Mouse (Mus musculus): Measurements from ENCODE around the gene Zfp445. TPM values are rescaled to one million over a fixed set of nuclear protein-coding genes. Genes with fewer than 3 reads are reported as not detected.
A peak's percentile ranks its signal among the peaks of the same experiment; 100 is the strongest.

Zfp445 gene
- polyA plus RNA-seq (2012; rRNA removed) = 20.0 and 25.1 TPM in 2 replicates

DNA sequence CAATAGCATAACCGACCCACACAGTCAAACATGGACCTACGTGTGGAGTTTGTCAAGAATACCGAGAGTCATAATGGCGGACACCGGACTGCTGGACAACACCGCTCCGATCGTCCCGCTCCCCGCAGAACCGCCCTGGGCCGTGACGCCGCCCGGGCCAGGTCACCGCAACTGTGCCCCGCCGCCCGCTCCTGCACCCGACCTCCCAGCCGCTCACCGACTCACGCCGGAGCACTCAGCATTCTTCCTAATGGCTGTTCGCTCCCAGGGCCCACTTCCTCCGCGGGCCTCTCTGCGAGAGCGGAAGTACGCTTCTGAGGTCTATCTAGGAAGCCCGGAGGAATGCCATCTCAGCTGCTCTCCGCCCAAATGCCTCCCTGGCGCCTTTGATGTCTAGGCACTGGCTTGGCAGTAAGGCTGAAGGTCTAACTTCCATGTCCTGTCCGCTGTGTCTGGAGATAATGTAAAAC lies at the start of gene Zfp445:
TSS of gene Zfp445 (minus strand) at position 310 of the 470 bp plus-strand sequence.
- Histone ChIP-seq H3K27ac (ENCODE audit: insufficient read depth, low read length) (peak within 1 kb of the TSS; percentile 85), H3K27me3 (ENCODE audit: control insufficient read depth, insufficient read depth, low read length) (no peaks in the 10 kb centered on the region), H3K4me1 (ENCODE audit: control insufficient read depth, insufficient read depth, insufficient read length) (peaks cover 4% of the 10 kb centered on the region; the same call in 1 of the 2 replicates), H3K36me3 (ENCODE audit: control insufficient read depth, insufficient read depth, low read length) (peaks cover 13% of the 10 kb centered on the region), H3K4me3 (ENCODE audit: extremely low read depth, insufficient read depth, insufficient read length) (peak within 1 kb of the TSS; percentile 99)
- DNase-seq (ENCODE audit: low read depth in 1 of 2, low spot score in 2 of 2) = peak; percentile 74 to 75
- TF ChIP-seq CTCF (IDR thresholded peaks at IDR 0.05; ENCODE audit: extremely low read depth, insufficient read depth, insufficient read length, insufficient replicate concordance) = no peak
- no peak; the same call in 1 of the 2 replicates for TF ChIP-seq POLR2A (IDR thresholded peaks at IDR 0.05; ENCODE audit: low read depth, low read length)
- 2% methylated on average over 34 of the region's 34 CpGs for WGBS

DNA sequence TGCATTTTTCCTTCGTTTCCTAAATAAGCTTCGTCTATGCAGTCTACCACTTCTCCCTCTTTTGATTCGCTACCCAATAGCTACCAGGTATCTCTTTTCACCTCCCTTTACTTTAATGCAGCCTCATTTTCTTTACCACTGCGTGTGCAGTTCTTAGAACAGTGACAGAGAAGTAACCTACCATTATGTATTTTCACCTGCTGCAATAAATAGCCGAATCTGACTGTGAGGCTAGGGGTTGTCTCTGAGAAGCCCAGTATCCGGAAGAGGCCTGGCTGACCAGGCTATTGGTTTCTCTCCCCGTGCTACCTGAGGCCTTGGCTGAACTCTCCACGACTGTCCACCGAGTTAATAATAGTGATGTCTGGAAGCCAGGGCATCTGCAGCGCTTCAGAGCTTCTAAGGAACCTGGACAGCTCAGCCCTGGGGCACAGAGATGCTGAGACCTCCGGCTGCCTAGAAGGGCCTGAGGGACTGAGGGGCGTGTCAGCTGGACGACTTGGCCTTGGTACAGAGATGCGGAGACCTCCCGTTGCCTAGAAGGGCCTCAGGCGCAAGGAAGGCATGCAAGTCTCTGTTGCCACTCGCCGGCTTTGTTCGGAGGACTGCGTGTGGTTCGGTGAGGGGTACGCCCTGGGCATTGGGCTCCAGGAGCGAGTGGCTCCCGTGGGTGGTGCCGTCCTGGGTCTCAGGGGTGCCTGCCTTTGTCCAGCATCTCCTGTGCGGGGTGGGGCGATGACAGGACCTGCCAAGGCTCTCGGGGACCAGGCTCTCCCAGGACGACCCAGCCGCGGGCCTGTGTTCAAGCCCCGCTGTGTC lies 37.1 kb upstream of the Zfp445 start:
- TF ChIP-seq CTCF (IDR thresholded peaks at IDR 0.05; ENCODE audit: extremely low read depth, insufficient read depth, insufficient read length, insufficient replicate concordance) (no peak), POLR2A (IDR thresholded peaks at IDR 0.05; ENCODE audit: low read depth, low read length) (no peak)
- Histone ChIP-seq H3K27me3 (ENCODE audit: control insufficient read depth, insufficient read depth, low read length) (no peaks in the 10 kb centered on the region), H3K4me1 (ENCODE audit: control insufficient read depth, insufficient read depth, insufficient read length) (no peaks in the 10 kb centered on the region), H3K36me3 (ENCODE audit: control insufficient read depth, insufficient read depth, low read length) (no peaks in the 10 kb centered on the region), H3K4me3 (ENCODE audit: extremely low read depth, insufficient read depth, insufficient read length) (peak overlapping the region; percentile 32), H3K27ac (ENCODE audit: insufficient read depth, low read length) (no peak overlapping the region)
- DNase-seq (ENCODE audit: low read depth in 1 of 2, low spot score in 2 of 2) = no peak
- WGBS = 28% methylated on average over 32 of the region's 32 CpGs

DNA sequence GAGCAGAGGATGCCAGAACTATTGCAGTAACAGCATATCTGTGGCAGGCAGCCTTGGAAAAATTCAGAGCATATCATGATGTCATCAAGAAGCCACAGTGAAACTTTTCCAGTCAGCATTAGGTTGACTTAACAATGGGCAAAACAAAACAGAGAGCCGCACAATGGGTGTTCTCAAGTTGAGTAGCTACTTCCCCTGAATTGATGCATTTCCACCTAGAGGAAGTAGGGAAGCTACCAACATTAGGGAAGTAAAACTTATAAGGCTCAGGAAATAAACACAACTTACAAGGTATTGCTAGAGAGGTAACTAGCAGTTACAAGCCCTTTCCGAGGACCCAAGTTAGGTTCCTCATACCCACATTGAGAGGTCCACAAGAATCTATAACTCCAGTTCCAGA lies 35.2 kb upstream of the Zfp445 start:
- DNase-seq (ENCODE audit: low read depth in 1 of 2, low spot score in 2 of 2) = no peak
- Histone ChIP-seq H3K27me3 (ENCODE audit: control insufficient read depth, insufficient read depth, low read length) (no peaks in the 10 kb centered on the region), H3K36me3 (ENCODE audit: control insufficient read depth, insufficient read depth, low read length) (no peaks in the 10 kb centered on the region), H3K27ac (ENCODE audit: insufficient read depth, low read length) (no peak overlapping the region), H3K4me1 (ENCODE audit: control insufficient read depth, insufficient read depth, insufficient read length) (no peaks in the 10 kb centered on the region), H3K4me3 (ENCODE audit: extremely low read depth, insufficient read depth, insufficient read length) (no peak overlapping the region)
- TF ChIP-seq POLR2A (IDR thresholded peaks at IDR 0.05; ENCODE audit: low read depth, low read length) = no peak
- TF ChIP-seq CTCF (IDR thresholded peaks at IDR 0.05; ENCODE audit: extremely low read depth, insufficient read depth, insufficient read length, insufficient replicate concordance) = no peak
- WGBS = 69% methylated on average over 2 of the region's 2 CpGs

- H3K4me3 ChIP-seq (ENCODE audit: extremely low read depth, insufficient read depth, insufficient read length) = peak overlapping the region; percentile 84
- DNase-seq (ENCODE audit: low read depth in 1 of 2, low spot score in 2 of 2) = peak; percentile 37 to 59
- H3K4me1 ChIP-seq (ENCODE audit: control insufficient read depth, insufficient read depth, insufficient read length) = no peaks in the 10 kb centered on the region; the same call in 1 of the 2 replicates
- 8% methylated on average over 54 of the region's 54 CpGs for WGBS
- peak overlapping the region; percentile 6; the same call in 1 of the 2 replicates for H3K27ac ChIP-seq (ENCODE audit: insufficient read depth, low read length)
- H3K27me3 ChIP-seq (ENCODE audit: control insufficient read depth, insufficient read depth, low read length) = no peaks in the 10 kb centered on the region; the same call in 1 of the 2 replicates
- TF ChIP-seq POLR2A (IDR thresholded peaks at IDR 0.05; ENCODE audit: low read depth, low read length) (peak; percentile 41; the same call in 1 of the 2 replicates), CTCF (IDR thresholded peaks at IDR 0.05; ENCODE audit: extremely low read depth, insufficient read depth, insufficient read length, insufficient replicate concordance) (no peak)
- H3K36me3 ChIP-seq (ENCODE audit: control insufficient read depth, insufficient read depth, low read length) = no peaks in the 10 kb centered on the region
Observed at GRCm38 (mm10) chr9:122886372-122887179, 20.8 kb upstream of the Zfp445 start.

DNA sequence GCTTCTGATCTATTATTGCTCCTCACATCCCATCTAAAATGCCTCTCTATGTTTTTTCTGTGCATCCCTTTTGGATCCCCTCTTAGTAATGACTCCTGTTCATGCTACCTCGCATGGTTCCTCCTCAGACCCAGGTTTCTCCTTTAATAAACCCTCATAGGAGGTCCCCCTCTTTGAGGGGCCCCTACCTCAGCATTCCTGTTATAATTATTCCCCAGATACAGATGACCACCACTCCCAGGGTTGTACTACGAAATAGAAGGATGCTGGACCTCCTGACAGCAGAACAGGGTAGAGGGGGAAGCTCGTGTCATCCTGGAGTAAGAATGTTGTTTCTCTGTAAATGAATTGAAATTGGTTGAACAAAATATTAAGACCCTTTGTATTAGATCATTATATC lies 19.6 kb upstream of the Zfp445 start, which contains the start of gene Zkscan7:
TSS of gene Zkscan7 (plus strand) at position 301 of the 400 bp plus-strand sequence.
- WGBS = 85% methylated on average over 3 of the region's 3 CpGs

DNA sequence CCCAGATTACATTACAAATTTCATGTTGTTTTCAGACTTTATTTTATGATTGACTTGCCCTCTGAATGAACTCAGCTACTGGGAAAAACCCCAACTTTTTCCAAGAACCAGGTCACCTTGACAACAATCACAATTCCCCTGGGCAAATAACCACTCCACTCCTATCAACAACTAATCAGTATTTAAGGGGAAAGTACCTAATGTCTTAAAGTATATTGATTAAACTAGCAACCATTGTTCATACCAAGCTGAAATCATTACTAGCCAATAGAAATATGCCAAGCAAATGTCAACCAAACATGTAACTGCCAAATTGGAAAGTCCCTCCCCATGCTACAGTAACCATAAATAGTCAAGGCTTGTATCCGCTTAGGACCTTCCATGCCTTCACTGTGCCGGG lies 9.3 kb upstream of the Zfp445 start:
- TF ChIP-seq CTCF (IDR thresholded peaks at IDR 0.05; ENCODE audit: extremely low read depth, insufficient read depth, insufficient read length, insufficient replicate concordance) (no peak), POLR2A (IDR thresholded peaks at IDR 0.05; ENCODE audit: low read depth, low read length) (no peak)
- Histone ChIP-seq H3K36me3 (ENCODE audit: control insufficient read depth, insufficient read depth, low read length) (no peaks in the 10 kb centered on the region), H3K4me1 (ENCODE audit: control insufficient read depth, insufficient read depth, insufficient read length) (no peaks in the 10 kb centered on the region), H3K27me3 (ENCODE audit: control insufficient read depth, insufficient read depth, low read length) (no peaks in the 10 kb centered on the region), H3K27ac (ENCODE audit: insufficient read depth, low read length) (no peak overlapping the region), H3K4me3 (ENCODE audit: extremely low read depth, insufficient read depth, insufficient read length) (no peak overlapping the region)
- 92% methylated on average over 2 of the region's 2 CpGs for WGBS
- DNase-seq (ENCODE audit: low read depth in 1 of 2, low spot score in 2 of 2) = no peak

More for the DNA sequence above, 19.6 kb upstream of the Zfp445 start, which contains the start of gene Zkscan7:
- Histone ChIP-seq H3K36me3 (ENCODE audit: control insufficient read depth, insufficient read depth, low read length) (no peaks in the 10 kb centered on the region), H3K27ac (ENCODE audit: insufficient read depth, low read length) (no peak within 1 kb of the TSS), H3K4me3 (ENCODE audit: extremely low read depth, insufficient read depth, insufficient read length) (peak within 1 kb of the TSS; percentile 84; the same call in 1 of the 2 replicates), H3K4me1 (ENCODE audit: control insufficient read depth, insufficient read depth, insufficient read length) (no peaks in the 10 kb centered on the region; the same call in 1 of the 2 replicates), H3K27me3 (ENCODE audit: control insufficient read depth, insufficient read depth, low read length) (no peaks in the 10 kb centered on the region; the same call in 1 of the 2 replicates)
- no peak for TF ChIP-seq CTCF (IDR thresholded peaks at IDR 0.05; ENCODE audit: extremely low read depth, insufficient read depth, insufficient read length, insufficient replicate concordance)
- TF ChIP-seq POLR2A (IDR thresholded peaks at IDR 0.05; ENCODE audit: low read depth, low read length) = no peak
- no peak for DNase-seq (ENCODE audit: low read depth in 1 of 2, low spot score in 2 of 2)

Measured in spleen, adult 2 months (tissue).